Mouse (Mus musculus): ENCODE results near the gene Acvrl1. TPM values are rescaled to one million over a fixed set of nuclear protein-coding genes. Genes with fewer than 3 reads are reported as not detected.

The Acvrl1 gene
- polyA plus RNA-seq, 1 experiment from 2014 or later: 4.4 TPM

GRCm38 (mm10) chr15:101132041-101132440 is 3.7 kb downstream of the Acvrl1 start:
- Histone ChIP-seq H3K4me2 (ENCODE audit: low read length) (no peak overlapping the region), H3K36me3 (ENCODE audit: control insufficient read depth, insufficient read depth, low read length) (no peaks in the 10 kb centered on the region), H3K9ac (replicated peaks; ENCODE audit: low read length) (no peak overlapping the region), H3K4me3 (replicated peaks; ENCODE audit: low read depth, low read length) (no peak overlapping the region), H3K4me1 (ENCODE audit: control insufficient read depth, insufficient read depth, low read length) (peaks cover 12% of the 10 kb centered on the region), H3K27me3 (ENCODE audit: control insufficient read depth, insufficient read depth, low read length) (peaks cover 36% of the 10 kb centered on the region), H3K27ac (replicated peaks; ENCODE audit: low read depth, low read length) (no peak overlapping the region), H3K9me3 (ENCODE audit: control insufficient read depth, low read length) (no peaks in the 10 kb centered on the region)
- 53% methylated on average over 6 of the region's 6 CpGs for WGBS
- ATAC-seq (ENCODE audit: low FRiP score, low TSS enrichment): no peak
- no peak for DNase-seq

- Histone ChIP-seq H3K9ac (replicated peaks; ENCODE audit: low read length) (no peak overlapping the region), H3K4me3 (replicated peaks; ENCODE audit: low read depth, low read length) (no peak overlapping the region), H3K4me2 (ENCODE audit: low read length) (no peak overlapping the region), H3K27ac (replicated peaks; ENCODE audit: low read depth, low read length) (no peak overlapping the region), H3K27me3 (ENCODE audit: control insufficient read depth, insufficient read depth, low read length) (peaks cover 36% of the 10 kb centered on the region), H3K4me1 (ENCODE audit: control insufficient read depth, insufficient read depth, low read length) (peaks cover 12% of the 10 kb centered on the region), H3K9me3 (ENCODE audit: control insufficient read depth, low read length) (no peaks in the 10 kb centered on the region), H3K36me3 (ENCODE audit: control insufficient read depth, insufficient read depth, low read length) (no peaks in the 10 kb centered on the region)
- ATAC-seq (ENCODE audit: low FRiP score, low TSS enrichment) (no peak), DNase-seq (no peak)
- 86% methylated on average over 6 of the region's 6 CpGs for WGBS
Observed at GRCm38 (mm10) chr15:101132761-101133160, 4.4 kb downstream of the Acvrl1 start.

GRCm38 (mm10) chr15:101133993-101134704 is 5.8 kb downstream of the Acvrl1 start:
- Histone ChIP-seq H3K4me3 (replicated peaks; ENCODE audit: low read depth, low read length) (no peak overlapping the region), H3K27me3 (ENCODE audit: control insufficient read depth, insufficient read depth, low read length) (peaks cover 23% of the 10 kb centered on the region), H3K9ac (replicated peaks; ENCODE audit: low read length) (no peak overlapping the region), H3K4me1 (ENCODE audit: control insufficient read depth, insufficient read depth, low read length) (peaks cover 6% of the 10 kb centered on the region), H3K9me3 (ENCODE audit: control insufficient read depth, low read length) (no peaks in the 10 kb centered on the region), H3K4me2 (ENCODE audit: low read length) (no peak overlapping the region), H3K36me3 (ENCODE audit: control insufficient read depth, insufficient read depth, low read length) (no peaks in the 10 kb centered on the region), H3K27ac (replicated peaks; ENCODE audit: low read depth, low read length) (no peak overlapping the region)
- DNase-seq (no peak), ATAC-seq (ENCODE audit: low FRiP score, low TSS enrichment) (no peak)
- WGBS: 29% methylated on average over 15 of the region's 15 CpGs

GRCm38 (mm10) chr15:101135405-101135804 is 7.1 kb downstream of the Acvrl1 start:
- Histone ChIP-seq H3K9me3 (ENCODE audit: control insufficient read depth, low read length) (no peaks in the 10 kb centered on the region), H3K4me2 (ENCODE audit: low read length) (no peak overlapping the region), H3K27me3 (ENCODE audit: control insufficient read depth, insufficient read depth, low read length) (peaks cover 10% of the 10 kb centered on the region), H3K4me1 (ENCODE audit: control insufficient read depth, insufficient read depth, low read length) (peaks cover 19% of the 10 kb centered on the region), H3K27ac (replicated peaks; ENCODE audit: low read depth, low read length) (no peak overlapping the region), H3K4me3 (replicated peaks; ENCODE audit: low read depth, low read length) (no peak overlapping the region), H3K9ac (replicated peaks; ENCODE audit: low read length) (no peak overlapping the region), H3K36me3 (ENCODE audit: control insufficient read depth, insufficient read depth, low read length) (no peaks in the 10 kb centered on the region)
- no peak for ATAC-seq (ENCODE audit: low FRiP score, low TSS enrichment)
- 67% methylated on average over 8 of the region's 8 CpGs for WGBS
- no peak for DNase-seq

GRCm38 (mm10) chr15:101137455-101137854 is 9.1 kb downstream of the Acvrl1 start:
- Histone ChIP-seq H3K27ac (replicated peaks; ENCODE audit: low read depth, low read length) (no peak overlapping the region), H3K4me3 (replicated peaks; ENCODE audit: low read depth, low read length) (no peak overlapping the region), H3K4me1 (ENCODE audit: control insufficient read depth, insufficient read depth, low read length) (peaks cover 16% of the 10 kb centered on the region; the same call in 1 of the 2 replicates), H3K4me2 (ENCODE audit: low read length) (no peak overlapping the region), H3K9ac (replicated peaks; ENCODE audit: low read length) (no peak overlapping the region), H3K27me3 (ENCODE audit: control insufficient read depth, insufficient read depth, low read length) (peaks cover 6% of the 10 kb centered on the region; the same call in 1 of the 2 replicates), H3K36me3 (ENCODE audit: control insufficient read depth, insufficient read depth, low read length) (no peaks in the 10 kb centered on the region), H3K9me3 (ENCODE audit: control insufficient read depth, low read length) (no peaks in the 10 kb centered on the region)
- WGBS: 79% methylated on average over 11 of the region's 11 CpGs
- DNase-seq (no peak), ATAC-seq (ENCODE audit: low FRiP score, low TSS enrichment) (no peak)

- Histone ChIP-seq H3K27me3 (ENCODE audit: control insufficient read depth, insufficient read depth, low read length) (peaks cover 6% of the 10 kb centered on the region; the same call in 1 of the 2 replicates), H3K4me2 (ENCODE audit: low read length) (no peak overlapping the region), H3K9ac (replicated peaks; ENCODE audit: low read length) (no peak overlapping the region), H3K9me3 (ENCODE audit: control insufficient read depth, low read length) (no peaks in the 10 kb centered on the region), H3K4me3 (replicated peaks; ENCODE audit: low read depth, low read length) (no peak overlapping the region), H3K4me1 (ENCODE audit: control insufficient read depth, insufficient read depth, low read length) (peaks cover 16% of the 10 kb centered on the region; the same call in 1 of the 2 replicates), H3K27ac (replicated peaks; ENCODE audit: low read depth, low read length) (no peak overlapping the region), H3K36me3 (ENCODE audit: control insufficient read depth, insufficient read depth, low read length) (no peaks in the 10 kb centered on the region)
- ATAC-seq (ENCODE audit: low FRiP score, low TSS enrichment) (no peak), DNase-seq (no peak)
- 94% methylated on average over 3 of the region's 3 CpGs for WGBS
Observed at GRCm38 (mm10) chr15:101138675-101139074, 10.4 kb downstream of the Acvrl1 start.

GRCm38 (mm10) chr15:101139885-101140284 is 11.6 kb downstream of the Acvrl1 start:
- DNase-seq (peak; percentile 78), ATAC-seq (ENCODE audit: low FRiP score, low TSS enrichment) (peak; percentile 36; the same call in 1 of the 2 replicates)
- Histone ChIP-seq H3K9ac (replicated peaks; ENCODE audit: low read length) (no peak overlapping the region), H3K4me3 (replicated peaks; ENCODE audit: low read depth, low read length) (no peak overlapping the region), H3K4me2 (ENCODE audit: low read length) (no peak overlapping the region), H3K27ac (replicated peaks; ENCODE audit: low read depth, low read length) (peak overlapping the region; percentile 63), H3K9me3 (ENCODE audit: control insufficient read depth, low read length) (no peaks in the 10 kb centered on the region), H3K4me1 (ENCODE audit: control insufficient read depth, insufficient read depth, low read length) (peaks cover 16% of the 10 kb centered on the region; the same call in 1 of the 2 replicates), H3K27me3 (ENCODE audit: control insufficient read depth, insufficient read depth, low read length) (peaks cover 5% of the 10 kb centered on the region; the same call in 1 of the 2 replicates), H3K36me3 (ENCODE audit: control insufficient read depth, insufficient read depth, low read length) (no peaks in the 10 kb centered on the region)
- 11% methylated on average over 12 of the region's 12 CpGs for WGBS

GRCm38 (mm10) chr15:101140587-101140986 is 12.3 kb downstream of the Acvrl1 start:
- no peak overlapping the region for H3K27ac ChIP-seq (replicated peaks; ENCODE audit: low read depth, low read length)
- H3K9me3 ChIP-seq (ENCODE audit: control insufficient read depth, low read length): no peaks in the 10 kb centered on the region
- ATAC-seq (ENCODE audit: low FRiP score, low TSS enrichment) (no peak), DNase-seq (no peak)
- no peaks in the 10 kb centered on the region for H3K27me3 ChIP-seq (ENCODE audit: control insufficient read depth, insufficient read depth, low read length)
- 62% methylated on average over 6 of the region's 6 CpGs for WGBS
- H3K9ac ChIP-seq (replicated peaks; ENCODE audit: low read length): no peak overlapping the region
- no peak overlapping the region for H3K4me3 ChIP-seq (replicated peaks; ENCODE audit: low read depth, low read length)
- peaks cover 16% of the 10 kb centered on the region; the same call in 1 of the 2 replicates for H3K4me1 ChIP-seq (ENCODE audit: control insufficient read depth, insufficient read depth, low read length)
- H3K36me3 ChIP-seq (ENCODE audit: control insufficient read depth, insufficient read depth, low read length): no peaks in the 10 kb centered on the region
- H3K4me2 ChIP-seq (ENCODE audit: low read length): no peak overlapping the region

GRCm38 (mm10) chr15:101141061-101141541 is 12.8 kb downstream of the Acvrl1 start:
- ATAC-seq (ENCODE audit: low FRiP score, low TSS enrichment): no peak
- WGBS: 4% methylated on average over 14 of the region's 14 CpGs
- no peak overlapping the region for H3K4me2 ChIP-seq (ENCODE audit: low read length)
- no peak for DNase-seq
- no peak overlapping the region for H3K9ac ChIP-seq (replicated peaks; ENCODE audit: low read length)
- H3K36me3 ChIP-seq (ENCODE audit: control insufficient read depth, insufficient read depth, low read length): no peaks in the 10 kb centered on the region
- H3K9me3 ChIP-seq (ENCODE audit: control insufficient read depth, low read length): no peaks in the 10 kb centered on the region
- H3K4me1 ChIP-seq (ENCODE audit: control insufficient read depth, insufficient read depth, low read length): peaks cover 16% of the 10 kb centered on the region; the same call in 1 of the 2 replicates
- no peak overlapping the region for H3K27ac ChIP-seq (replicated peaks; ENCODE audit: low read depth, low read length)
- no peak overlapping the region for H3K4me3 ChIP-seq (replicated peaks; ENCODE audit: low read depth, low read length)
- no peaks in the 10 kb centered on the region for H3K27me3 ChIP-seq (ENCODE audit: control insufficient read depth, insufficient read depth, low read length)
